Mouse (Mus musculus) CH12.LX (cell line): ENCODE results near the gene Adpgk. TPM values are rescaled to one million over a fixed set of nuclear protein-coding genes. Genes with fewer than 3 reads are reported as not detected.

Source experiments
- DNase-seq: peaks from one replicate; pipeline ENCODE4 v3.0.0-alpha.2; 2013; ENCODE audit errors: extremely low read depth
- H3K27ac ChIP-seq: 2 replicates; pipeline ENCODE4 v1.5.1; 2012; ENCODE audit warnings: low read depth, mild to moderate bottlenecking, control low read depth, moderate library complexity; ENCODE audit not compliant: insufficient read depth
- H3K27me3 ChIP-seq: replicated peaks from 2 replicates; pipeline ENCODE3; 2012; ENCODE audit warnings: inconsistent platforms
- H3K36me3 ChIP-seq, 2 experiments: replicated peaks in 1 of 2; 2 replicates each; pipeline versions ENCODE3 to v1.6.1; 2012; ENCODE audit warnings: inconsistent platforms in 1 of 2, low read length in 1 of 2, mild to moderate bottlenecking in 1 of 2, mixed read lengths in 1 of 2, moderate library complexity in 1 of 2; ENCODE audit not compliant: control insufficient read depth in 1 of 2, insufficient read depth in 1 of 2
- H3K4me1 ChIP-seq, 2 experiments: 2 replicates each; pipeline ENCODE4 v1.6.1; 2012; ENCODE audit warnings: inconsistent platforms in 1 of 2, moderate library complexity in 1 of 2; ENCODE audit not compliant: insufficient read depth in 2 of 2, control insufficient read depth in 1 of 2
- H3K4me2 ChIP-seq: 2 replicates; pipeline ENCODE4 v1.6.1; 2012; ENCODE audit warnings: low read depth, mild to moderate bottlenecking, control low read depth; ENCODE audit not compliant: poor library complexity, insufficient read depth, severe bottlenecking
- H3K4me3 ChIP-seq, 3 experiments: fragments of 150-350 bp in 1 of 3; sonication (generic) in 1 of 3; replicated peaks in 1 of 3; 2 replicates each; pipeline versions ENCODE3 to v1.5.1; 2011 to 2012; ENCODE audit warnings: low read depth in 2 of 3, low read length in 2 of 3, mild to moderate bottlenecking in 2 of 3, moderate library complexity in 2 of 3, control low read depth in 1 of 3, improper control_type of control experiment in 1 of 3, inconsistent platforms in 1 of 3, mixed read lengths in 1 of 3; ENCODE audit not compliant: poor library complexity in 1 of 3
- H3K79me2 ChIP-seq: replicated peaks from 2 replicates; pipeline ENCODE4 v1.6.1; 2012; ENCODE audit warnings: mild to moderate bottlenecking, moderate library complexity; ENCODE audit not compliant: control insufficient read depth, poor library complexity, insufficient read depth, severe bottlenecking; ENCODE audit errors: extremely low read depth
- H3K9ac ChIP-seq: 2 replicates; pipeline ENCODE4 v1.6.1; 2012; ENCODE audit warnings: low read depth, mild to moderate bottlenecking, control low read depth, moderate library complexity; ENCODE audit not compliant: insufficient read depth
- H3K9me3 ChIP-seq: replicated peaks from 2 replicates; pipeline ENCODE3; 2012; ENCODE audit warnings: low read length, inconsistent platforms, mixed read lengths
- BHLHE40 ChIP-seq: IDR thresholded peaks from 2 replicates; pipeline ENCODE4 v1.6.1; 2011; ENCODE audit warnings: mild to moderate bottlenecking, low read depth, low read length, improper control_type of control experiment
- CHD1 ChIP-seq: IDR thresholded peaks from 2 replicates; pipeline ENCODE4 v1.6.1; 2012; ENCODE audit warnings: low read depth, low read length, improper control_type of control experiment, inconsistent platforms
- CHD2 ChIP-seq: IDR thresholded peaks from 2 replicates; pipeline ENCODE4 v1.6.1; 2011; ENCODE audit warnings: low read length, improper control_type of control experiment
- CTCF ChIP-seq, 2 experiments: IDR thresholded peaks in 1 of 2; conservative IDR thresholded peaks in 1 of 2; 2 replicates each; pipeline ENCODE4 v1.5.1; 2011 to 2012; ENCODE audit warnings: low read depth in 2 of 2, low read length in 2 of 2, improper control_type of control experiment in 1 of 2, inconsistent platforms in 1 of 2, mild to moderate bottlenecking in 1 of 2, moderate library complexity in 1 of 2
- E2F4 ChIP-seq: IDR thresholded peaks from 2 replicates; pipeline ENCODE4 v1.6.1; 2011; ENCODE audit warnings: low read depth, low read length, improper control_type of control experiment; ENCODE audit not compliant: insufficient replicate concordance
- ELF1 ChIP-seq: IDR thresholded peaks from 2 replicates; pipeline ENCODE4 v1.6.1; 2014; ENCODE audit warnings: low read depth, mild to moderate bottlenecking, inconsistent platforms, low read length, improper control_type of control experiment
- EP300 ChIP-seq: IDR thresholded peaks from 2 replicates; pipeline ENCODE4 v1.6.1; 2011; ENCODE audit warnings: low read length, improper control_type of control experiment
- ETS1 ChIP-seq: conservative IDR thresholded peaks from 2 replicates; pipeline ENCODE4 v1.6.1; 2012; ENCODE audit warnings: low read depth, mild to moderate bottlenecking, inconsistent platforms, low read length, improper control_type of control experiment, moderate library complexity
- GABPA ChIP-seq: IDR thresholded peaks from 2 replicates; pipeline ENCODE4 v1.6.1; 2012; ENCODE audit warnings: low read depth, low read length, improper control_type of control experiment, inconsistent platforms; ENCODE audit not compliant: insufficient replicate concordance
- HCFC1 ChIP-seq: IDR thresholded peaks from 2 replicates; pipeline ENCODE4 v1.6.1; 2012; ENCODE audit warnings: low read depth, mild to moderate bottlenecking, inconsistent platforms, low read length, improper control_type of control experiment
- IRF4 ChIP-seq: IDR thresholded peaks from 2 replicates; pipeline ENCODE4 v1.6.1; 2014; ENCODE audit warnings: low read depth, mild to moderate bottlenecking, inconsistent platforms, low read length, improper control_type of control experiment
- JUN ChIP-seq: IDR thresholded peaks from 2 replicates; pipeline ENCODE4 v1.6.1; 2011; ENCODE audit warnings: low read depth, mild to moderate bottlenecking, low read length, improper control_type of control experiment, moderate library complexity; ENCODE audit not compliant: insufficient read depth
- JUND ChIP-seq: conservative IDR thresholded peaks from 2 replicates; pipeline ENCODE4 v1.6.1; 2011; ENCODE audit warnings: low read depth, low read length, improper control_type of control experiment
- KAT2A ChIP-seq: IDR thresholded peaks from 2 replicates; pipeline ENCODE4 v1.6.1; 2012; ENCODE audit warnings: low read length, improper control_type of control experiment, inconsistent platforms; ENCODE audit not compliant: insufficient replicate concordance
- MAFK ChIP-seq: IDR thresholded peaks from 2 replicates; pipeline ENCODE4 v1.6.1; 2011; ENCODE audit warnings: low read length, improper control_type of control experiment; ENCODE audit not compliant: insufficient replicate concordance
- MAX ChIP-seq: IDR thresholded peaks from 2 replicates; pipeline ENCODE4 v1.6.1; 2011; ENCODE audit warnings: low read length, improper control_type of control experiment
- MAZ ChIP-seq: IDR thresholded peaks from 2 replicates; pipeline ENCODE4 v1.6.1; 2012; ENCODE audit warnings: low read depth, mild to moderate bottlenecking, inconsistent platforms, low read length, improper control_type of control experiment, moderate library complexity
- MEF2A ChIP-seq: IDR thresholded peaks from 2 replicates; pipeline ENCODE4 v1.6.1; 2014; ENCODE audit warnings: low read depth, mild to moderate bottlenecking, inconsistent platforms, low read length, improper control_type of control experiment, borderline replicate concordance
- MXI1 ChIP-seq: IDR thresholded peaks from 2 replicates; pipeline ENCODE4 v1.6.1; 2011; ENCODE audit warnings: mild to moderate bottlenecking, low read depth, low read length, improper control_type of control experiment
- MYC ChIP-seq: IDR thresholded peaks from 2 replicates; pipeline ENCODE4 v1.6.1; 2011; ENCODE audit warnings: low read depth, mild to moderate bottlenecking, improper control_type of control experiment, low read length
- NELFE ChIP-seq: IDR thresholded peaks from 2 replicates; pipeline ENCODE4 v1.6.1; 2011; ENCODE audit warnings: low read depth, low read length, improper control_type of control experiment
- NRF1 ChIP-seq: IDR thresholded peaks from 2 replicates; pipeline ENCODE4 v1.6.1; 2014; ENCODE audit warnings: low read depth, mild to moderate bottlenecking, inconsistent platforms, low read length, improper control_type of control experiment, moderate library complexity
- PAX5 ChIP-seq: IDR thresholded peaks from 2 replicates; pipeline ENCODE4 v1.6.1; 2012; ENCODE audit warnings: low read length, inconsistent platforms, mixed read lengths
- POLR2A ChIP-seq: IDR thresholded peaks from 2 replicates; pipeline ENCODE4 v1.6.1; 2011; ENCODE audit warnings: low read depth, mild to moderate bottlenecking, improper control_type of control experiment, low read length
- POLR2AphosphoS2 ChIP-seq: IDR thresholded peaks from 2 replicates; pipeline ENCODE4 v1.6.1; 2011; ENCODE audit warnings: low read depth, low read length, improper control_type of control experiment
- RAD21 ChIP-seq: IDR thresholded peaks from 2 replicates; pipeline ENCODE4 v1.6.1; 2011; ENCODE audit warnings: low read depth, mild to moderate bottlenecking, low read length, improper control_type of control experiment, moderate library complexity
- RCOR1 ChIP-seq: conservative IDR thresholded peaks from 2 replicates; pipeline ENCODE4 v1.6.1; 2012; ENCODE audit warnings: low read depth, mild to moderate bottlenecking, inconsistent platforms, low read length, improper control_type of control experiment
- SIN3A ChIP-seq: IDR thresholded peaks from 2 replicates; pipeline ENCODE4 v1.6.1; 2012; ENCODE audit warnings: low read length, improper control_type of control experiment, inconsistent platforms
- SMC3 ChIP-seq: IDR thresholded peaks from 2 replicates; pipeline ENCODE4 v1.6.1; 2011; ENCODE audit warnings: low read depth, low read length, improper control_type of control experiment
- TBP ChIP-seq: conservative IDR thresholded peaks from 2 replicates; pipeline ENCODE4 v1.6.1; 2011; ENCODE audit warnings: low read depth, low read length, improper control_type of control experiment
- TCF12 ChIP-seq: IDR thresholded peaks from 2 replicates; pipeline ENCODE4 v1.6.1; 2014; ENCODE audit warnings: low read depth, mild to moderate bottlenecking, inconsistent platforms, low read length, improper control_type of control experiment
- UBTF ChIP-seq: IDR thresholded peaks from 2 replicates; pipeline ENCODE4 v1.6.1; 2012; ENCODE audit warnings: low read depth, mild to moderate bottlenecking, inconsistent platforms, low read length, improper control_type of control experiment, moderate library complexity
- USF1 ChIP-seq: IDR thresholded peaks from 2 replicates; pipeline ENCODE4 v1.6.1; 2014; ENCODE audit warnings: low read depth, mild to moderate bottlenecking, inconsistent platforms, low read length, improper control_type of control experiment
- USF2 ChIP-seq: conservative IDR thresholded peaks from 2 replicates; pipeline ENCODE4 v1.6.1; 2011; ENCODE audit warnings: low read depth, low read length, improper control_type of control experiment
- ZC3H11A ChIP-seq: IDR thresholded peaks from 2 replicates; pipeline ENCODE4 v1.6.1; 2012; ENCODE audit warnings: low read depth, mild to moderate bottlenecking, inconsistent platforms, low read length, improper control_type of control experiment
- ZKSCAN1 ChIP-seq: IDR thresholded peaks from 2 replicates; pipeline ENCODE4 v1.6.1; 2012; ENCODE audit warnings: low read depth, inconsistent platforms, low read length, improper control_type of control experiment, borderline replicate concordance
- ZNF384 ChIP-seq: IDR thresholded peaks from 2 replicates; pipeline ENCODE4 v1.6.1; 2012; ENCODE audit warnings: low read depth, low read length, improper control_type of control experiment, inconsistent platforms
- dilution Hi-C: fragments of 300-500 bp; cut with MboI; formaldehyde crosslinking; loops from 2 replicates; pipeline ENCODE4 v1.14.3; 2020; ENCODE audit warnings: low sequenced_read_pairs; ENCODE audit not compliant: extremely low pct_unique_long_range_greater_than_20kb, extremely low pct_ligation_motif_present
- in situ Hi-C: fragments of 300-500 bp; cut with MboI; formaldehyde crosslinking; loops from 3 replicates; pipeline ENCODE4 v1.14.3; 2019; ENCODE audit warnings: low sequenced_read_pairs, low pct_ligation_motif_present, low pct_unique_long_range_greater_than_20kb, mixed read lengths
- polyA plus RNA-seq: library from polyadenylated mRNA; unstranded; fragments of >175 nt; gene quantifications from 2 replicates; pipeline ENCODE4 v1.2.1, GENCODE M21; 2012; ENCODE audit warnings: low read depth; ENCODE audit not compliant: insufficient read length
- total RNA-seq, 2 experiments: library from RNA; depleted of rRNA; stranded (reverse); fragments of 300-350 nt in 1 of 2; fragments of >200 nt in 1 of 2; gene quantifications; 2 replicates each; pipeline ENCODE4 v1.2.3; 2012 to 2014

The Adpgk gene
- total RNA-seq (2012; rRNA removed) (41.3 and 45.2 TPM in 2 replicates), total RNA-seq (2014; rRNA removed) (57.4 and 68.7 TPM in 2 replicates), polyA plus RNA-seq (43.6 and 48.4 TPM in 2 replicates)

- Histone ChIP-seq H3K9me3 (no peaks in the 10 kb centered on the region), H3K4me2 (peak within 1 kb of the TSS; percentile 85), H3K79me2 (peaks cover 11% of the 10 kb centered on the region), H3K36me3 (peaks cover 0 to 19% of the 10 kb centered on the region in 2 experiments), H3K9ac (peak within 1 kb of the TSS; percentile 60), H3K4me1 (peaks cover 8 to 41% of the 10 kb centered on the region in 2 experiments), H3K4me3 (peak within 1 kb of the TSS; percentile 80 to 100 (median 88)), H3K27ac (0 out of 2 replicates have a peak within 1 kb of the TSS, but pooled peaks have one; percentile 27), H3K27me3 (no peaks in the 10 kb centered on the region)
- dilution Hi-C loops, result no loop called here
- in situ Hi-C loops, result loop anchor here (25.0 kb wide), 1 partner anchor 729 kb away; the partner anchor contains the start of gene Cd276
- peak; percentile 97 for DNase-seq
- TF ChIP-seq JUN (no peak), CTCF (conservative IDR thresholded peaks at IDR 0.05 in 1 of 2, IDR thresholded peaks at IDR 0.05 in 1 of 2; ENCODE audit: low read depth in 2 of 2, low read length in 2 of 2) (peak in 1 of 2 experiments; percentile 70; a peak in 2 of 4 replicates), NELFE (peak; percentile 99), USF1 (no peak; the same call in 1 of the 2 replicates), UBTF (no peak), USF2 (no peak; the same call in 1 of the 2 replicates), MAZ (0 out of 2 replicates have a peak, but pooled peaks have one; percentile 25), MAX (peak; percentile 94), RAD21 (peak; percentile 27), RCOR1 (no peak), ZC3H11A (no peak), MXI1 (peak; percentile 98), MYC (peak; percentile 95), ELF1 (peak; percentile 87), JUND (no peak), ETS1 (peak; percentile 25; the same call in 1 of the 2 replicates), SIN3A (peak; percentile 94; the same call in 1 of the 2 replicates), KAT2A (peak; percentile 64; the same call in 1 of the 2 replicates), ZKSCAN1 (no peak), GABPA (peak; percentile 16; the same call in 1 of the 2 replicates), CHD2 (no peak; the same call in 1 of the 2 replicates), EP300 (no peak), IRF4 (peak; percentile 66; the same call in 1 of the 2 replicates), ZNF384 (no peak), E2F4 (peak; percentile 28; the same call in 1 of the 2 replicates), MEF2A (peak; percentile 84), SMC3 (peak; percentile 22), TBP (peak; percentile 80; the same call in 1 of the 2 replicates), POLR2AphosphoS2 (peak; percentile 92), NRF1 (peak; percentile 65), POLR2A (peak; percentile 98), PAX5 (no peak), TCF12 (peak; percentile 94), MAFK (no peak), CHD1 (no peak), HCFC1 (peak; percentile 83), BHLHE40 (peak; percentile 54)
Observed at GRCm38 (mm10) chr9:59290957-59291687, at the start of gene Adpgk. TSS of gene Adpgk (plus strand) at chr9:59291558.
